Mouse (Mus musculus) heart, adult 11 months (tissue): ENCODE results near the gene Gmppb.

ENCODE experiments used
- DNase-seq: peaks from one replicate; pipeline ENCODE4 v3.0.0; 2022

Gene Gmppb

DNA sequence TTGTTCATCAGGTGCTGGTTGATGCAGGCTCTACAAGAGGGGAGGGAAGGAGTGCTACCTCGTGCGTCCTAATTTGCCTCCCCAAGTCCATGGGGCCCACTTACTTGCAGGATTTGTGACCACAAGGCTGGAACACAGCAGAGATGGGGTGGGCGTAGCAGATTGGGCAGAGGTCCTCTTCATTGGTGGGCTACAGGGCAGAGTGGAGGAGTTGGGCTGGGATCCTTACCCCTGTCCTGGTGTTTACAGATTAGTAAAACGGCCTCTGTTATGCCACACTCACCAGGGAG lies 2.8 kb downstream of the Gmppb start:
- DNase-seq = peak; percentile 93

- DNase-seq = no peak
These were observed 3.4 kb downstream of the Gmppb start for GRCm38 (mm10) chr9:108052411-108052810.

- DNase-seq = peak; percentile 99
These were observed 4.0 kb downstream of the Gmppb start, which contains the start of gene Amigo3 for GRCm38 (mm10) chr9:108052885-108053664. TSS of gene Amigo3 (plus strand) at chr9:108053159.

- peak; percentile 95 for DNase-seq
These were observed 4.7 kb downstream of the Gmppb start for GRCm38 (mm10) chr9:108053665-108054225.

GRCm38 (mm10) chr9:108054331-108055040 lies 5.4 kb downstream of the Gmppb start:
- DNase-seq = peak; percentile 93

DNA sequence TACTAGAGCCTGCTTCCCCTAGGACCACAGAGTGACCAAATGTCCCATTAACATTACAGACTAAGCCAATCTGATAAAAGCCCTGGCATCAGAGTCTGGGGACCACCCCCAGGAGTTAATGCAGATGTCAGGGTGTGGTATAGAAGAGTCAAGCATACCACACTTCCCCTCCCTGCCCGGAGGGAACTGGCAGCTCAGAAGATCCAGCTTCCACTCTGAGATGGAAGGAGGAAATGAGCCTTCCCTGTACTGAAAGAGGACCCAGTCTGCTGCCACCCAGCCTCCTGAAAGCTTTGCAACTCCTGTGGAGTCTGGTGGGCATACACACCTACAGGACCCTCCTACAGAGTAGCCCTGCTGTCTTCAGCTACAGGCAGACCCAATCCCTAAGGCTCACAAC lies 6.0 kb downstream of the Gmppb start:
- peak; percentile 94 for DNase-seq

- peak; percentile 88 for DNase-seq
These were observed 6.7 kb downstream of the Gmppb start for GRCm38 (mm10) chr9:108055661-108056237.

- peak; percentile 91 for DNase-seq
These were observed 7.6 kb downstream of the Gmppb start for GRCm38 (mm10) chr9:108056361-108057261.

DNA sequence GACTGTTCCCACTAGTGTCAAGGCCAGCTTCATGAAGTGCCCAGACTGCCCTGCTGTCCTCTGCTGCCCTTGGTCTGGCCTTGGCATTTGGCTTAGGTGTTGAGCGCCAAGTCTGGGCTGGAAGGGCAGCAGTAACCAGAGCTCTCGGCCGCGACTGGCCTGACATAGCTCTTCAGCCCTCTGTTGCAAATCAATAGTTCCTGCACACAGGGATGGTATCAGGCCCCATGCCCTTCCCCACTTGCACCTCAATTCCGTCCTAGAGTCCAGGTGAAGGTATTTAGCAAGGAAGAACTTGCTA lies 8.2 kb downstream of the Gmppb start:
- peak; percentile 93 for DNase-seq

- DNase-seq = peak; percentile 90
These were observed 9.2 kb downstream of the Gmppb start for GRCm38 (mm10) chr9:108058291-108058690.

- DNase-seq = no peak
These were observed 13.1 kb downstream of the Gmppb start for GRCm38 (mm10) chr9:108062142-108062541.

- no peak for DNase-seq
These were observed 14.3 kb downstream of the Gmppb start for GRCm38 (mm10) chr9:108063361-108063760.

DNA sequence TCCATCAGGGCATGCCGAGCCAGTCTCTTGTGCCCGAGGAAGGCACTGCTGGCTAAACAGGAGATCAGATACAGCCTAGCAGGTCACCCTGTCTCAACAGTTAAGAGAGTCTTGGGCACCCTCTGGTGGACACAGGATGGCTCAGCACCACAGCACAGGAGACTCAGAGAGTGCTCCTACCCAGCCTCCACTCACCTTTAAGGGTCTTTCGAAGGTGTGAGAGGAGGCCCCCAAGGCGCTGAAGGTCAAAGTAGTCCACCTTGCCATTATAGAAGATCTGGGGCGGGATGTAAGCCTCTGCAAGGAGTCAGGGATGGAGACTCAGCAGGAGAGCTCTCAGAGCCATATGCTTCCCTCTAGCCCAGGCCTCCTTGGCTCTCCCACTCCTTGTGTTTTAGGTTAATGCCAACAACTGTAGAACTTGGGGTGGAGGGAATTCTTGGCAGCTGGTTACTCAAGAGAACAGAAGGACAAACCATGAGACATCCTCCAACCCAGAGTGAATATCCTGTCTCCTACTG lies 16.5 kb downstream of the Gmppb start:
- no peak for DNase-seq

GRCm38 (mm10) chr9:108067199-108067598 lies 18.2 kb downstream of the Gmppb start:
- DNase-seq = no peak

- peak; percentile 97 for DNase-seq
These were observed 18.9 kb downstream of the Gmppb start for GRCm38 (mm10) chr9:108067900-108068299.

GRCm38 (mm10) chr9:108069007-108069406 lies 20.0 kb downstream of the Gmppb start:
- DNase-seq = no peak

GRCm38 (mm10) chr9:108069529-108069928 lies 20.5 kb downstream of the Gmppb start:
- no peak for DNase-seq

- no peak for DNase-seq
These were observed 22.8 kb downstream of the Gmppb start for GRCm38 (mm10) chr9:108071801-108072200.

DNA sequence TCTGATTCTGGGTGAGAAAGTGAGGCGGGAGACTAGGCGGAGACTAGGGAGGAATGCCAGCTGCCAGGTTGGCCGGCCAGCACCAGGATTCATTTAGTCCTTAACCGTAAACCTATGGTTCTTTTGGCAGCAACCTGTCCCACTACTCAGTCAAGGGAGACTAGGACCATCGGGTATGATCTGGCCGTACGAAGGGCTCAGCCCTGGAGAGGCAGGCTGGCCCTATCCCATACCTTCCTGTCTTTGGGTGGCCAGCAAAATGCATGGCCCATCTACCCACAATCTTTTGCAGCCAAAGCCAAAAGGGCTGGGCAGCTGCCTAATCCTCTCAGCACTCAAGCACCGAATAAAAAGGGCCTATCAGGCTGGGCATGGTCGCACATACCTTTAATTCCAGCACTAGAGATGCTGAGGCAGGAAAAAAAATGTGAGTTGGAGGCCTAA lies 23.5 kb downstream of the Gmppb start:
- no peak for DNase-seq

- no peak for DNase-seq
These were observed 24.3 kb downstream of the Gmppb start for GRCm38 (mm10) chr9:108073141-108073930.

- DNase-seq = no peak
These were observed 31.1 kb downstream of the Gmppb start, which contains the start of gene Mst1 for GRCm38 (mm10) chr9:108080168-108080567. TSS of gene Mst1 (plus strand) at chr9:108080436.

DNA sequence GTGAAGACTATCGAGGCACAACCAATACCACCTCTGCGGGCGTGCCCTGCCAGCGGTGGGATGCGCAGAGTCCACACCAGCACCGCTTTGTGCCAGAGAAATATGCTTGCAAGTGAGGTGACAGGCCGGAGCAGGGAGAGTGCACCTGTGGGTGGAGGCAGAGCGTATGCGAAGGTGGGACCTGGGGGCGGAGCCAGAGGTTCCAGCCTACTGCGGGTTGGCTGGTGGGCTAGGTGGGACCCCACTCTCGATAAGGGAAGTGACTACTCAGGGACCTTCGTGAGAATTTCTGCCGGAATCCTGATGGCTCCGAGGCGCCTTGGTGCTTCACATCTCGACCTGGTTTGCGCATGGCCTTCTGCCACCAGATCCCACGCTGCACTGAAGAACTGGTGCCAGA lies 33.5 kb downstream of the Gmppb start:
- no peak for DNase-seq
